24 mouse cellular contexts compared by ENCODE assay signal in the genomic region with DNA sequence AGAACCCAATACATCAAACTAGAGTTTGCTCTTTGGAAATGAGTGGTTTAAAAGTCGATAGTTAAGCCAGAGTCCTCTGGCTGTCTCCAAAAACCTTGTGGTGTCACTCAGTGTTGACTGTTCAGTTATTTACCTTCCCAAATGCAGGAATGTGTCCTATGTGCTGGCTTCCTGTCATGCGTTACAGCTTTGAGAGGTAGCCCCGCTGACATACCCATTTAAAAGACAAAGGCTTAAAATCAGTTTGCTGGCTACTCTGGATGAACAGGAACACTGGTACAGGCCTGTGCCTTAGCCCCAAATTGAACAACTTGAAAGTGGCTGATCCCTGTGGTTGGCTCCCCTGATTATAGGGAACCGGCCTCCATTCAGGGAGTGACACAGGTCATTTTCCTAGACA.
DNase-seq lines count a peak whose midpoint lies in the region; ATAC-seq lines count a peak whose summit lies in the region.
"Had no signal": no experiment of that assay in that cellular context is flagged by ENCODE, and none has a peak within 500 bp of the region (broad histone marks: within the 10 kb centered on the region; RNA-seq: fewer than 3 reads in every experiment).

No protein-coding gene starts in this region.

- no peak overlapping the region for H3K4me2 ChIP-seq in liver, embryonic 16.5 days (ENCODE audit: low read depth, low read length)
- H3K4me2 ChIP-seq in liver, embryonic 12.5 days, result no peak overlapping the region
- H3K4me2 ChIP-seq in kidney, embryonic 16.5 days (replicated peaks; ENCODE audit: low read depth, low read length), result no peak overlapping the region
- H3K4me2 ChIP-seq: embryonic facial prominence, embryonic 12.5 days; embryonic facial prominence, embryonic 15.5 days; hindbrain, embryonic 12.5 days; hindbrain, embryonic 15.5 days; intestine, embryonic 15.5 days had no signal

- no peaks in the 10 kb centered on the region for H3K27me3 ChIP-seq in liver, embryonic 16.5 days (ENCODE audit: control insufficient read depth, insufficient read depth, low read depth, low read length)
- H3K27me3 ChIP-seq in liver, embryonic 12.5 days (replicated peaks), result no peaks in the 10 kb centered on the region
- H3K27me3 ChIP-seq in kidney, embryonic 16.5 days (ENCODE audit: insufficient read depth, low read length), result no peaks in the 10 kb centered on the region
- H3K27me3 ChIP-seq: embryonic facial prominence, embryonic 12.5 days; embryonic facial prominence, embryonic 15.5 days; hindbrain, embryonic 12.5 days; hindbrain, embryonic 15.5 days; intestine, embryonic 15.5 days had no signal

- H3K9me3 ChIP-seq in liver, embryonic 16.5 days (replicated peaks; ENCODE audit: control insufficient read depth, low read length), result no peaks in the 10 kb centered on the region
- H3K9me3 ChIP-seq in liver, embryonic 12.5 days (replicated peaks), result no peaks in the 10 kb centered on the region
- no peaks in the 10 kb centered on the region for H3K9me3 ChIP-seq in kidney, embryonic 16.5 days (ENCODE audit: low read length)
- H3K9me3 ChIP-seq: embryonic facial prominence, embryonic 12.5 days; embryonic facial prominence, embryonic 15.5 days; heart, embryonic 10.5 days; hindbrain, embryonic 12.5 days; hindbrain, embryonic 15.5 days; intestine, embryonic 15.5 days had no signal

- WGBS in liver, embryonic 16.5 days (ENCODE audit: insufficient replicate concordance), result 76% methylated on average over 4 of the region's 4 CpGs
- 81% methylated on average over 4 of the region's 4 CpGs for WGBS in liver, embryonic 12.5 days (ENCODE audit: insufficient replicate concordance)
- 91% methylated on average over 4 of the region's 4 CpGs for WGBS in kidney, embryonic 16.5 days

- H3K4me1 ChIP-seq in liver, embryonic 16.5 days (ENCODE audit: control insufficient read depth, low read depth, low read length), result no peaks in the 10 kb centered on the region
- peaks cover 13% of the 10 kb centered on the region for H3K4me1 ChIP-seq in liver, embryonic 12.5 days
- no peaks in the 10 kb centered on the region for H3K4me1 ChIP-seq in kidney, embryonic 16.5 days (ENCODE audit: insufficient read depth, low read length)
- H3K4me1 ChIP-seq: heart, embryonic 10.5 days; intestine, embryonic 15.5 days had no signal

- DNase-seq in ES-CJ7 (ENCODE audit: low read depth, low spot score), result peak; percentile 82
- peak; percentile 96 for DNase-seq in R1 (ENCODE audit: low read depth, low spot score)
- DNase-seq: adrenal gland, adult 2 months; adrenal gland, postnatal 14 days; cerebellum, adult 11 months; cerebellum, adult 2 months; cerebellum, adult 9-11 months; cerebellum, postnatal 25 days; forebrain, postnatal 0 days; gastrocnemius, adult 2 months; gastrocnemius, postnatal 14 days; heart, adult 2 months had no signal

- H3K9ac ChIP-seq in liver, embryonic 16.5 days (ENCODE audit: low read depth, low read length), result no peak overlapping the region
- no peak overlapping the region for H3K9ac ChIP-seq in liver, embryonic 12.5 days
- no peak overlapping the region for H3K9ac ChIP-seq in kidney, embryonic 16.5 days (replicated peaks; ENCODE audit: low read length)
- H3K9ac ChIP-seq: embryonic facial prominence, embryonic 12.5 days; embryonic facial prominence, embryonic 15.5 days; forebrain, postnatal 0 days; hindbrain, embryonic 12.5 days; hindbrain, embryonic 15.5 days; intestine, embryonic 15.5 days had no signal

- peak; percentile 41; the same call in 1 of the 2 replicates for ATAC-seq in liver, embryonic 16.5 days (ENCODE audit: low read depth)
- ATAC-seq in liver, embryonic 12.5 days, result no peak
- no peak for ATAC-seq in granulocyte monocyte progenitor cell, adult 5-6 weeks (replicated peaks; ENCODE audit: poor library complexity, severe bottlenecking)
- no peak for ATAC-seq in kidney, embryonic 16.5 days (ENCODE audit: low FRiP score, low TSS enrichment)
- ATAC-seq: CD4-positive, CD25-positive, alpha-beta regulatory T cell, adult 4 months; forebrain, embryonic 14.5 days; forebrain, postnatal 0 days; intestine, embryonic 15.5 days had no signal

- H3K27ac ChIP-seq in liver, embryonic 16.5 days (ENCODE audit: low read length), result no peak overlapping the region
- no peak overlapping the region for H3K27ac ChIP-seq in liver, embryonic 12.5 days
- H3K27ac ChIP-seq in kidney, embryonic 16.5 days (ENCODE audit: low read length), result no peak overlapping the region
- H3K27ac ChIP-seq: embryonic facial prominence, embryonic 12.5 days; embryonic facial prominence, embryonic 15.5 days; gastrocnemius, adult 2 months; heart, adult 2 months; heart, embryonic 10.5 days; hindbrain, embryonic 12.5 days; hindbrain, embryonic 15.5 days; intestine, embryonic 15.5 days had no signal

- no peaks in the 10 kb centered on the region for H3K36me3 ChIP-seq in liver, embryonic 16.5 days (ENCODE audit: control insufficient read depth, insufficient read depth)
- peaks cover 19% of the 10 kb centered on the region for H3K36me3 ChIP-seq in liver, embryonic 12.5 days
- H3K36me3 ChIP-seq in kidney, embryonic 16.5 days (ENCODE audit: insufficient read depth, low read length), result peaks cover 11% of the 10 kb centered on the region

- H3K4me3 ChIP-seq in liver, embryonic 16.5 days (ENCODE audit: low read depth, low read length), result no peak overlapping the region
- H3K4me3 ChIP-seq in liver, embryonic 12.5 days, result no peak overlapping the region
- H3K4me3 ChIP-seq in kidney, embryonic 16.5 days (ENCODE audit: low read length), result no peak overlapping the region
- H3K4me3 ChIP-seq: embryonic facial prominence, embryonic 12.5 days; embryonic facial prominence, embryonic 15.5 days; gastrocnemius, adult 2 months; heart, adult 2 months; heart, embryonic 10.5 days; hindbrain, embryonic 12.5 days; hindbrain, embryonic 15.5 days; intestine, embryonic 15.5 days had no signal
